Comparison of ENCODE assay signal across 9 mouse cellular contexts in genomic region chr7:49456148-49456547, GRCm38 (mm10).
DNase-seq lines count a peak whose midpoint lies in the region; ATAC-seq and TF ChIP-seq lines count a peak whose summit lies in the region.
"Had no signal": no experiment of that assay in that cellular context is flagged by ENCODE, and none has a peak within 500 bp of the region (broad histone marks: within the 10 kb centered on the region; RNA-seq: fewer than 3 reads in every experiment).

No protein-coding gene starts in this region.

- peak; percentile 74 for TF ChIP-seq CTCF in stomach, postnatal 0 days (IDR thresholded peaks at IDR 0.05; ENCODE audit: low read depth)

- no peak overlapping the region for H3K9ac ChIP-seq in liver, embryonic 11.5 days (ENCODE audit: low read depth, low read length)
- no peak overlapping the region for H3K9ac ChIP-seq in stomach, postnatal 0 days (ENCODE audit: low read length)
- H3K9ac ChIP-seq: heart, embryonic 13.5 days had no signal

- H3K27me3 ChIP-seq in liver, embryonic 11.5 days (replicated peaks; ENCODE audit: control insufficient read depth, insufficient read depth, low read length), result no peaks in the 10 kb centered on the region
- no peaks in the 10 kb centered on the region for H3K27me3 ChIP-seq in stomach, postnatal 0 days (ENCODE audit: control insufficient read depth, insufficient read depth, low read length)
- H3K27me3 ChIP-seq: heart, embryonic 13.5 days had no signal

- ATAC-seq in liver, embryonic 11.5 days (replicated peaks; ENCODE audit: low FRiP score), result no peak
- peak; percentile 56; the same call in 1 of the 2 replicates for ATAC-seq in stomach, postnatal 0 days (ENCODE audit: low FRiP score, low TSS enrichment)

- no peaks in the 10 kb centered on the region; the same call in 1 of the 2 replicates for H3K36me3 ChIP-seq in liver, embryonic 11.5 days (ENCODE audit: control insufficient read depth, insufficient read depth, low read length)
- H3K36me3 ChIP-seq in stomach, postnatal 0 days (ENCODE audit: control insufficient read depth, insufficient read depth, low read length), result no peaks in the 10 kb centered on the region; the same call in 1 of the 2 replicates

- no peak for TF ChIP-seq EP300 in stomach, postnatal 0 days (optimal IDR thresholded peaks at IDR 0.05)

- no peaks in the 10 kb centered on the region for H3K4me1 ChIP-seq in liver, embryonic 11.5 days (replicated peaks; ENCODE audit: control insufficient read depth, insufficient read depth, low read length)
- no peaks in the 10 kb centered on the region for H3K4me1 ChIP-seq in stomach, postnatal 0 days (replicated peaks; ENCODE audit: control insufficient read depth, insufficient read depth)

- 48% methylated on average over 2 of the region's 2 CpGs for WGBS in liver, embryonic 11.5 days
- 60% methylated on average over 2 of the region's 2 CpGs for WGBS in stomach, postnatal 0 days

- peak; percentile 37 to 47 for DNase-seq in adrenal gland, adult 18-20 months (ENCODE audit: low spot score in 2 of 2)
- no peak for DNase-seq in adrenal gland, adult 8-10 months
- DNase-seq in liver, result peak; percentile 50
- DNase-seq in liver, embryonic 11.5 days (ENCODE audit: low spot score), result no peak
- peak; percentile 11 for DNase-seq in c-Kit-positive CD71-positive TER-119-negative erythroid progenitor cells, embryonic 14.5 days (ENCODE audit: low read depth)
- peak; percentile 27 for DNase-seq in gastrocnemius, postnatal 14 days
- peak; percentile 71 for DNase-seq in lung, postnatal 36 days
- peak; percentile 48 for DNase-seq in stomach, postnatal 0 days (ENCODE audit: low spot score)

- intact Hi-C loops in gastrocnemius, postnatal 14 days (cut with DNase I; ENCODE audit: low total_unique reads), result no loop called here

- H3K4me2 ChIP-seq in liver, embryonic 11.5 days, result no peak overlapping the region
- no peak overlapping the region for H3K4me2 ChIP-seq in stomach, postnatal 0 days (replicated peaks; ENCODE audit: low read depth)
- H3K4me2 ChIP-seq: heart, embryonic 13.5 days had no signal

- H3K4me3 ChIP-seq in liver, embryonic 11.5 days (ENCODE audit: low read depth, low read length), result no peak overlapping the region
- no peak overlapping the region for H3K4me3 ChIP-seq in stomach, postnatal 0 days (ENCODE audit: low read depth, low read length)
- H3K4me3 ChIP-seq: heart, embryonic 13.5 days had no signal

- H3K9me3 ChIP-seq in liver, embryonic 11.5 days (ENCODE audit: control insufficient read depth, low read length), result no peaks in the 10 kb centered on the region
- H3K9me3 ChIP-seq in stomach, postnatal 0 days (ENCODE audit: control insufficient read depth, low read length), result no peaks in the 10 kb centered on the region
- H3K9me3 ChIP-seq: heart, embryonic 13.5 days had no signal

- no peak overlapping the region for H3K27ac ChIP-seq in liver, embryonic 11.5 days (ENCODE audit: low read depth, low read length)
- no peak overlapping the region for H3K27ac ChIP-seq in stomach, postnatal 0 days (replicated peaks)
- H3K27ac ChIP-seq: heart, embryonic 13.5 days had no signal

Comparison
In these comparisons a context has a peak if more than half of its experiments do, and no peak if none do; other contexts are left out.
1. DNase-seq: peak in adrenal gland, adult 18-20 months (2 of 2), liver (single experiment), c-Kit-positive CD71-positive TER-119-negative erythroid progenitor cells, embryonic 14.5 days (single experiment), gastrocnemius, postnatal 14 days (single experiment), lung, postnatal 36 days (single experiment) and stomach, postnatal 0 days (single experiment); none in adrenal gland, adult 8-10 months (single experiment) and liver, embryonic 11.5 days (single experiment).